Mouse (Mus musculus) layer of hippocampus, adult 2 months (tissue): ENCODE data around the gene Alad. TPM values are rescaled to one million over a fixed set of nuclear protein-coding genes. Genes with fewer than 3 reads are reported as not detected.

ENCODE experiments used
- DNase-seq, 2 experiments: peaks; one replicate each; pipeline ENCODE4 v3.0.0; 2022; ENCODE audit warnings: low spot score in 2 of 2
- H3K27ac ChIP-seq: fragments of 200-600 bp; 2 replicates; pipeline ENCODE4 v1.8.1; 2022
- H3K4me3 ChIP-seq: fragments of 200-600 bp; 2 replicates; pipeline ENCODE4 v1.8.1; 2022; ENCODE audit warnings: mild to moderate bottlenecking
- CTCF ChIP-seq: fragments of 200-600 bp; conservative IDR thresholded peaks from 2 replicates; pipeline ENCODE4 v1.8.1; 2022; ENCODE audit warnings: antibody characterized with exemption, mild to moderate bottlenecking, moderate library complexity
- total RNA-seq, 2 experiments: library from RNA; stranded (reverse); gene quantifications; 2 replicates each; pipeline ENCODE4 v1.2.3; 2021

The Alad gene
- total RNA-seq, 2 experiments from 2014 or later: 24.6 to 31.5 TPM

- no peak overlapping the region for H3K27ac ChIP-seq
- DNase-seq: no peak
- no peak overlapping the region for H3K4me3 ChIP-seq
- no peak for TF ChIP-seq CTCF
Observed at GRCm38 (mm10) chr4:62472071-62472470, 47.6 kb downstream of the Alad start.

DNA sequence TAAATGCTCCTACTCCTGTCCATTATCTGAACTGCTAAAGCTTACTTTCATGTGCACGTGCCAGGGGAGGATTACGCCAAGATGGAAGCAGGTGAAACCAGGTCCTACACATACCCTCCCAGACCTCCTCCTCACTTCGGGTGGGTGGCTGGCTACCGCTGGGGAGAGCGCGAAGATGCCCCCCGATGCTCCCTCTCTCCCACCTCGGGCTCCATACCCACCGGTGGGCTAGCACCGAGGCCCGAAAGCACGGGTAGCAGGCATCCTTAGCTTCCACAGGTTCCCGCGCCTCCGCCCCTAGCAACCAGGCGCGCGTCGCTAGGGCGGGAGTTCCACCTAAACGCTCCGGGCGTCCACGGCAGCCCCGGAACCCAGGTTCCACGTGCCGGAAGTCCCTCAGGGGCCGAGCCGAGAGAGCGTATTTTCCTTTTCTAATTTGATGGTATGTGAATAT lies 49.1 kb downstream of the Alad start, which contains the start of gene Wdr31:
Gene Wdr31 (minus strand): TSS at position 299 of the 454 bp plus-strand sequence.
- Histone ChIP-seq H3K27ac (peak within 1 kb of the TSS; percentile 78), H3K4me3 (peak within 1 kb of the TSS; percentile 73)
- no peak for TF ChIP-seq CTCF
- DNase-seq: peak; percentile 67 to 90

DNA sequence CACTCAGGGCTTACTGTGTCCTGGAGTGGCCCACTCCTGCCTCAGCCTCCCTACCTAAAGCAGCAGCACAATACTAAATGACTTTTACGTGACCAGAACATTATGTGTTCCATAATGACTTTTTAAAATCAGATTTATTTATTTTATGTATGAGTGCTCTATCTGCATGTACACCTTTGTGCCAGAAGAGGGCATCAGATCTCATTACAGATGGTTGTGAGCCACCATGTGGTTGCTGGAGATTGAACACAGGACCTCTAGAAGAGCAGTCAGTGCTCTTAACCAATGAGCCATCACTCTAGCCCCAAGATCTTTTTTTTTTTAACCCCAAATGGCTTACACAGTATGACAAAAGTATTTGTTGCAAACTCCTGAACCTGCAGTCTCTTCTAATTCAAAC lies 51.6 kb downstream of the Alad start:
- DNase-seq: no peak
- peak; percentile 63 for TF ChIP-seq CTCF
- Histone ChIP-seq H3K27ac (no peak overlapping the region), H3K4me3 (no peak overlapping the region)

GRCm38 (mm10) chr4:62463124-62463523 lies 56.6 kb downstream of the Alad start:
- Histone ChIP-seq H3K27ac (no peak overlapping the region), H3K4me3 (no peak overlapping the region)
- TF ChIP-seq CTCF: no peak
- DNase-seq: no peak

DNA sequence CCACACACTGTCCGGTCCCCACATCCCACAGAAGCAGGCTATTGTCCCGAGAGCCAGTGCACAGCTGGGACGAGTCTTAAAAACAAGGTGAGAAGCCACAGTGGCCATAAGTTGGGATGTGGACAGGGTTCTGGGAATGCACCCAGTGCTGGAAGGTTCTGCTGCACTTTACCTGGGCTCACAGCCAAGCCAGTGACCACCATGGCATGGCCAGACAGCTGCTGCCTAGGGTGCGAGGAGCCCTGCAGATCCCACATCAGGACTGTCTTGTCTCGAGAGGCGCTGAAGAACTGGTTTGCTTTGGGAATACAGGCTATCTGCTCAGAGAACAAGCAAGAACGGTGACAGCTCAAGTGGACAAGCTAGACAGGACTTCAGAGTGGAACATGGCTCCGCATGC lies 59.4 kb downstream of the Alad start:
- no peak for TF ChIP-seq CTCF
- no peak for DNase-seq
- no peak overlapping the region for H3K4me3 ChIP-seq
- H3K27ac ChIP-seq: no peak overlapping the region

Other genes with a start within 250 kb of the Alad start
- 10 to 100 TPM; 41.1 to 43.4 TPM for gene Fkbp15, start 159.4 kb downstream of the Alad start, total RNA-seq
- 10 to 100 TPM; 11.7 to 11.9 TPM for gene Slc31a1, start 159.2 kb downstream of the Alad start, total RNA-seq
- 10 to 100 TPM; 49.0 to 51.3 TPM for gene Cdc26, start 111.3 kb downstream of the Alad start, total RNA-seq
- 10 to 100 TPM; 13.2 to 13.3 TPM for gene Prpf4, start 111.1 kb downstream of the Alad start, total RNA-seq
- gene Rnf183, start 84.7 kb downstream of the Alad start, total RNA-seq: not detected
- 1 to 10 TPM; 7.3 to 8.3 TPM for gene Wdr31, start 49.0 kb downstream of the Alad start, total RNA-seq
- under 1 TPM; 0.64 to 0.69 TPM for gene Bspry, start 39.9 kb downstream of the Alad start, total RNA-seq
- gene Hdhd3, start 16.5 kb downstream of the Alad start, total RNA-seq: 10 to 100 TPM in 1 of 2 experiments, 1 to 10 TPM in 1; 7.9 to 11.1 TPM
- gene Pole3, start 5.2 kb upstream of the Alad start, total RNA-seq: 10 to 100 TPM; 28.0 to 28.5 TPM
- gene 4933430I17Rik, start 5.5 kb upstream of the Alad start, total RNA-seq: under 1 TPM in 1 of 2 experiments, not detected in 1; 0.44 TPM
- gene Rgs3, start 39.9 kb upstream of the Alad start, total RNA-seq: 10 to 100 TPM; 18.9 to 21.6 TPM